Mouse (Mus musculus): ENCODE measurements around the gene Pacrg.

GRCm38 (mm10) chr17:10540772-10541171 lies 299.3 kb downstream of the Pacrg start:
- TF ChIP-seq GATA1 (IDR thresholded peaks at IDR 0.05; ENCODE audit: borderline replicate concordance, low read length) (no peak), CTCF (IDR thresholded peaks at IDR 0.05; ENCODE audit: low read depth, low read length) (no peak), POLR2AphosphoS5 (IDR thresholded peaks at IDR 0.05; ENCODE audit: insufficient replicate concordance, low read depth, low read length) (no peak)

All from G1E (cell line).